8 mouse cellular contexts compared by ENCODE assay signal in genomic region chr19:45005957-45006712, GRCm38 (mm10). TPM values are rescaled to one million over a fixed set of nuclear protein-coding genes. Genes with fewer than 3 reads are reported as not detected.
DNase-seq lines count a peak whose midpoint lies in the region; ATAC-seq and TF ChIP-seq lines count a peak whose summit lies in the region.

Mrpl43 (minus strand) TSS chr19:45006442.

- ATAC-seq in heart, embryonic 12.5 days (ENCODE audit: insufficient number of reproducible peaks, low FRiP score): peak; percentile 92
- ATAC-seq in liver, embryonic 12.5 days: peak; percentile 85
- ATAC-seq in stomach, embryonic 15.5 days (ENCODE audit: insufficient read depth, low FRiP score, low read depth): peak; percentile 92

- H3K9me3 ChIP-seq in erythroblast, embryonic 14.5 days (ENCODE audit: control insufficient read depth, low read length): no peaks in the 10 kb centered on the region
- no peaks in the 10 kb centered on the region for H3K9me3 ChIP-seq in heart, embryonic 12.5 days (replicated peaks)
- no peaks in the 10 kb centered on the region for H3K9me3 ChIP-seq in liver, embryonic 12.5 days (replicated peaks)
- H3K9me3 ChIP-seq in stomach, embryonic 15.5 days: no peaks in the 10 kb centered on the region

- peaks cover 27% of the 10 kb centered on the region for H3K4me1 ChIP-seq in erythroblast, embryonic 14.5 days (ENCODE audit: control insufficient read depth)
- peaks cover 24% of the 10 kb centered on the region for H3K4me1 ChIP-seq in heart, embryonic 12.5 days (replicated peaks)
- peaks cover 35% of the 10 kb centered on the region for H3K4me1 ChIP-seq in liver, embryonic 12.5 days
- peaks cover 25% of the 10 kb centered on the region for H3K4me1 ChIP-seq in stomach, embryonic 15.5 days

- peak within 1 kb of the TSS; percentile 82 for H3ac ChIP-seq in C2C12 (ENCODE audit: control insufficient read depth, insufficient read length, low read depth)

- peak within 1 kb of the TSS; percentile 80 for H3K27ac ChIP-seq in heart, embryonic 12.5 days (ENCODE audit: poor library complexity, severe bottlenecking)
- H3K27ac ChIP-seq in liver, embryonic 12.5 days: peak within 1 kb of the TSS; percentile 81
- H3K27ac ChIP-seq in stomach, embryonic 15.5 days: peak within 1 kb of the TSS; percentile 85

- H3K79me2 ChIP-seq in C2C12 (ENCODE audit: control insufficient read depth, insufficient read depth): peaks cover 52% of the 10 kb centered on the region

- H3K27me3 ChIP-seq in C2C12 (ENCODE audit: control insufficient read depth, insufficient read depth, insufficient read length): no peaks in the 10 kb centered on the region
- H3K27me3 ChIP-seq in erythroblast, embryonic 14.5 days (ENCODE audit: control insufficient read depth): no peaks in the 10 kb centered on the region
- no peaks in the 10 kb centered on the region for H3K27me3 ChIP-seq in heart, embryonic 12.5 days (replicated peaks)
- H3K27me3 ChIP-seq in liver, embryonic 12.5 days (replicated peaks): no peaks in the 10 kb centered on the region
- no peaks in the 10 kb centered on the region for H3K27me3 ChIP-seq in stomach, embryonic 15.5 days (replicated peaks)

- WGBS in heart, embryonic 12.5 days: under 1% methylated on average over 82 of the region's 82 CpGs
- WGBS in liver, embryonic 12.5 days (ENCODE audit: insufficient replicate concordance): under 1% methylated on average over 82 of the region's 82 CpGs
- under 1% methylated on average over 82 of the region's 82 CpGs for WGBS in stomach, embryonic 15.5 days

- peaks cover 28% of the 10 kb centered on the region for H3K79me3 ChIP-seq in C2C12 (ENCODE audit: low read depth)

- peak within 1 kb of the TSS; percentile 91 for H3K4me3 ChIP-seq in C2C12 (ENCODE audit: insufficient read depth, poor library complexity, severe bottlenecking)
- peak within 1 kb of the TSS; percentile 79 for H3K4me3 ChIP-seq in erythroblast, embryonic 14.5 days (replicated peaks)
- peak within 1 kb of the TSS; percentile 94 for H3K4me3 ChIP-seq in heart, embryonic 12.5 days
- peak within 1 kb of the TSS; percentile 96 for H3K4me3 ChIP-seq in liver, embryonic 12.5 days
- peak within 1 kb of the TSS; percentile 99 for H3K4me3 ChIP-seq in stomach, embryonic 15.5 days (replicated peaks)

- peak; percentile 95 for DNase-seq in brain, embryonic 14.5 days (ENCODE audit: low read depth)
- peak; percentile 98 for DNase-seq in kidney, postnatal 10 days
- DNase-seq in natural killer cell, adult 2 months (ENCODE audit: low spot score in 2 of 2): peak; percentile 97 to 98

- peaks cover 47% of the 10 kb centered on the region for H3K36me3 ChIP-seq in C2C12 (ENCODE audit: control insufficient read depth, insufficient read depth)
- peaks cover 65% of the 10 kb centered on the region for H3K36me3 ChIP-seq in erythroblast, embryonic 14.5 days (ENCODE audit: control insufficient read depth)
- H3K36me3 ChIP-seq in heart, embryonic 12.5 days: peaks cover 49% of the 10 kb centered on the region
- peaks cover 72% of the 10 kb centered on the region for H3K36me3 ChIP-seq in liver, embryonic 12.5 days
- H3K36me3 ChIP-seq in stomach, embryonic 15.5 days: peaks cover 17% of the 10 kb centered on the region

- no peak for TF ChIP-seq POLR2A in brain, embryonic 14.5 days (IDR thresholded peaks at IDR 0.05; ENCODE audit: borderline replicate concordance, extremely low read depth, insufficient read depth, insufficient read length, poor library complexity, severe bottlenecking)

- H3K4me2 ChIP-seq in heart, embryonic 12.5 days: peak within 1 kb of the TSS; percentile 97
- H3K4me2 ChIP-seq in liver, embryonic 12.5 days: peak within 1 kb of the TSS; percentile 91
- H3K4me2 ChIP-seq in stomach, embryonic 15.5 days: peak within 1 kb of the TSS; percentile 93

- H3K9ac ChIP-seq in heart, embryonic 12.5 days: peak within 1 kb of the TSS; percentile 90
- H3K9ac ChIP-seq in liver, embryonic 12.5 days: peak within 1 kb of the TSS; percentile 85
- H3K9ac ChIP-seq in stomach, embryonic 15.5 days: peak within 1 kb of the TSS; percentile 77

- TF ChIP-seq CTCF in C2C12 (IDR thresholded peaks at IDR 0.05; ENCODE audit: control insufficient read depth, insufficient read depth, insufficient read length): no peak
- no peak for TF ChIP-seq CTCF in brain, embryonic 14.5 days (IDR thresholded peaks at IDR 0.05; ENCODE audit: borderline replicate concordance, extremely low read depth, insufficient read depth, insufficient read length)

TF ChIP-seq in C2C12, 6 proteins besides CTCF, POLR2A, EP300 and RAD21:
- TF ChIP-seq USF1 (IDR thresholded peaks at IDR 0.05; ENCODE audit: low read depth) (peak; percentile 56), MYOG (IDR thresholded peaks at IDR 0.05; ENCODE audit: control insufficient read depth, extremely low read depth, insufficient read length) (no peak), FOSL1 (IDR thresholded peaks at IDR 0.05; ENCODE audit: insufficient read depth, low read length, poor library complexity, severe bottlenecking) (no peak), MAX (IDR thresholded peaks at IDR 0.05) (peak; percentile 97), CEBPB (IDR thresholded peaks at IDR 0.05; ENCODE audit: low read depth) (no peak)

RNA-seq across cellular contexts. Expression of gene Mrpl43, which starts in this region (rescaled TPM):
- 63.0 TPM for polyA plus RNA-seq in C2C12 (2012; fragmentation: generic; extraction: Trizol)
- 96.2 and 115 TPM in 2 replicates for polyA plus RNA-seq in brain, embryonic 14.5 days (2012; rRNA removed)
- 7.0 and 7.7 TPM in 2 replicates for polyA plus RNA-seq in erythroblast, embryonic 14.5 days (2012)
- polyA plus RNA-seq in heart, embryonic 12.5 days (2016; fragmentation: Nextera tagmentation; extraction: Ambion mirVana): 60.1 and 66.8 TPM in 2 replicates
- 45.8 and 47.6 TPM in 2 replicates for polyA plus RNA-seq in liver, embryonic 12.5 days (2016; fragmentation: Nextera tagmentation; extraction: Ambion mirVana)
- 70.4 and 71.2 TPM in 2 replicates for polyA plus RNA-seq in stomach, embryonic 15.5 days (2015; fragmentation: Nextera tagmentation; extraction: Ambion mirVana)

Comparison
In these comparisons a context has a peak if more than half of its experiments do, and no peak if none do; other contexts are left out.
1. Peak in every context shown above with its lines: DNase-seq, ATAC-seq, H3K4me3 ChIP-seq and H3K27ac ChIP-seq.